Mouse (Mus musculus): ENCODE data around the gene Utrn. TPM values are rescaled to one million over a fixed set of nuclear protein-coding genes. Genes with fewer than 3 reads are reported as not detected.

The Utrn gene
- total RNA-seq, 1 experiment from 2014 or later = 114 TPM

- no peak for DNase-seq
These were observed 35.0 kb downstream of the Utrn start for GRCm38 (mm10) chr10:12834215-12834614.

- no peak for DNase-seq
These were observed 37.0 kb downstream of the Utrn start for GRCm38 (mm10) chr10:12832163-12832562.

- DNase-seq = no peak
These were observed 41.4 kb downstream of the Utrn start for GRCm38 (mm10) chr10:12827778-12828177.

- no peak for DNase-seq
These were observed 41.9 kb downstream of the Utrn start for GRCm38 (mm10) chr10:12827306-12827705.

- no peak for DNase-seq
These were observed 42.3 kb downstream of the Utrn start for GRCm38 (mm10) chr10:12826760-12827281.

- no peak for DNase-seq
These were observed 44.8 kb downstream of the Utrn start for GRCm38 (mm10) chr10:12824386-12824785.

GRCm38 (mm10) chr10:12823437-12824219 lies 45.5 kb downstream of the Utrn start:
- no peak for DNase-seq

- DNase-seq = no peak
These were observed 48.0 kb downstream of the Utrn start for GRCm38 (mm10) chr10:12820978-12821735.

- DNase-seq = peak; percentile 86
These were observed 51.8 kb downstream of the Utrn start for GRCm38 (mm10) chr10:12817409-12817808.

- DNase-seq = no peak
These were observed 52.6 kb downstream of the Utrn start for GRCm38 (mm10) chr10:12816530-12816929.

GRCm38 (mm10) chr10:12814411-12814810 lies 54.8 kb downstream of the Utrn start:
- no peak for DNase-seq

GRCm38 (mm10) chr10:12813881-12814280 lies 55.3 kb downstream of the Utrn start:
- no peak for DNase-seq

- no peak for DNase-seq
These were observed 55.9 kb downstream of the Utrn start for GRCm38 (mm10) chr10:12813211-12813811.

GRCm38 (mm10) chr10:12812680-12813079 lies 56.5 kb downstream of the Utrn start:
- DNase-seq = no peak

GRCm38 (mm10) chr10:12810816-12811215 lies 58.3 kb downstream of the Utrn start:
- DNase-seq = no peak

- no peak for DNase-seq
These were observed 59.5 kb downstream of the Utrn start for GRCm38 (mm10) chr10:12809702-12810101.

- DNase-seq = no peak
These were observed 60.7 kb downstream of the Utrn start for GRCm38 (mm10) chr10:12808467-12808866.

GRCm38 (mm10) chr10:12807706-12808105 lies 61.5 kb downstream of the Utrn start:
- no peak for DNase-seq

- no peak for DNase-seq
These were observed 63.3 kb downstream of the Utrn start for GRCm38 (mm10) chr10:12805826-12806225.

GRCm38 (mm10) chr10:12803939-12804338 lies 65.2 kb downstream of the Utrn start:
- no peak for DNase-seq

- DNase-seq = no peak
These were observed 69.7 kb downstream of the Utrn start for GRCm38 (mm10) chr10:12799416-12799815.

- no peak for DNase-seq
These were observed 70.9 kb downstream of the Utrn start for GRCm38 (mm10) chr10:12798248-12798647.

- no peak for DNase-seq
These were observed 72.7 kb downstream of the Utrn start for GRCm38 (mm10) chr10:12796510-12796840.

Measured in adrenal gland, postnatal 25 days (tissue).